Mouse (Mus musculus) limb, embryonic 14.5 days (tissue): ENCODE results near the gene Ccl1. TPM values are rescaled to one million over a fixed set of nuclear protein-coding genes. Genes with fewer than 3 reads are reported as not detected.

Experiments
- ATAC-seq: fragments of 200-750 bp; cut with Nextera tagmentation; 2 replicates; pipeline ENCODE4 v1.8.0; 2017; ENCODE audit warnings: low read depth, moderate number of reproducible peaks, moderate TSS enrichment; ENCODE audit not compliant: low FRiP score
- DNase-seq: peaks from one replicate; pipeline ENCODE4 v3.0.0-alpha.2; 2015; ENCODE audit warnings: low spot score
- H3K27ac ChIP-seq: fragments of 300-500 bp; sonication (generic); replicated peaks from 2 replicates; pipeline ENCODE4 v1.5.1; 2014; ENCODE audit warnings: low read depth, mild to moderate bottlenecking, low read length, moderate library complexity, mixed read lengths
- H3K27me3 ChIP-seq: fragments of 300-500 bp; sonication (generic); 2 replicates; pipeline ENCODE4 v1.6.1; 2014; ENCODE audit warnings: low read length, mixed read lengths; ENCODE audit not compliant: control insufficient read depth, insufficient read depth
- H3K36me3 ChIP-seq: fragments of 300-500 bp; sonication (generic); 2 replicates; pipeline ENCODE4 v1.6.1; 2014; ENCODE audit warnings: mild to moderate bottlenecking, low read length, moderate library complexity, mixed read lengths; ENCODE audit not compliant: control insufficient read depth, insufficient read depth
- H3K4me1 ChIP-seq: fragments of 300-500 bp; sonication (generic); 2 replicates; pipeline ENCODE4 v1.6.1; 2014; ENCODE audit warnings: antibody characterized with exemption, low read length, mixed read lengths; ENCODE audit not compliant: control insufficient read depth, insufficient read depth
- H3K4me2 ChIP-seq: fragments of 300-500 bp; sonication (generic); replicated peaks from 2 replicates; pipeline ENCODE4 v1.6.1; 2014; ENCODE audit warnings: low read depth, mild to moderate bottlenecking, low read length, moderate library complexity; ENCODE audit not compliant: severe bottlenecking
- H3K4me3 ChIP-seq: fragments of 300-500 bp; sonication (generic); replicated peaks from 2 replicates; pipeline ENCODE4 v1.5.1; 2014; ENCODE audit warnings: low read length
- H3K9ac ChIP-seq: fragments of 300-500 bp; sonication (generic); 2 replicates; pipeline ENCODE4 v1.6.1; 2014; ENCODE audit warnings: mild to moderate bottlenecking, low read depth, low read length, moderate library complexity; ENCODE audit not compliant: severe bottlenecking
- H3K9me3 ChIP-seq: fragments of 300-500 bp; sonication (generic); 2 replicates; pipeline ENCODE4 v1.6.1; 2016; ENCODE audit warnings: low read length; ENCODE audit not compliant: control insufficient read depth
- POLR2A ChIP-seq: fragments of 200-500 bp; IDR thresholded peaks from 2 replicates; pipeline ENCODE4 v1.8.0; 2012; ENCODE audit warnings: inconsistent platforms, mild to moderate bottlenecking, moderate library complexity, borderline replicate concordance; ENCODE audit not compliant: insufficient read depth, insufficient read length; ENCODE audit errors: extremely low read depth
- WGBS: fragments of 180-500 bp; shearing (Covaris S2); extraction: QIAGEN DNeasy Blood & Tissue Kit; methylation state at CpG from one replicate; pipeline ENCODE4 v1.1.7; 2014; 5-methylcytosine and 5-hydroxymethylcytosine counted together
- polyA plus RNA-seq, 2 experiments: library from polyadenylated mRNA; depleted of rRNA in 1 of 2; stranded (reverse) in 1 of 2; unstranded in 1 of 2; fragments of >200 nt; fragmentation: Nextera tagmentation in 1 of 2; extraction: Ambion mirVana in 1 of 2; gene quantifications; 2 replicates each; pipeline versions ENCODE4 v1.2.1 to v1.2.3; 2012 to 2014

Gene Ccl1
- not detected in 2 replicates for polyA plus RNA-seq (2012; rRNA removed)
- not detected in 2 replicates for polyA plus RNA-seq (2014; fragmentation: Nextera tagmentation; extraction: Ambion mirVana)

GRCm38 (mm10) chr11:82305590-82305989 is at the start of gene Ccl1:
Gene Ccl1, minus strand, starts transcription at chr11:82305690.
- no peaks in the 10 kb centered on the region for H3K4me1 ChIP-seq
- no peaks in the 10 kb centered on the region for H3K36me3 ChIP-seq
- H3K4me2 ChIP-seq, result no peak within 1 kb of the TSS
- no peak within 1 kb of the TSS for H3K4me3 ChIP-seq
- no peaks in the 10 kb centered on the region for H3K9me3 ChIP-seq
- ATAC-seq (no peak), DNase-seq (no peak)
- H3K9ac ChIP-seq, result no peak within 1 kb of the TSS
- H3K27me3 ChIP-seq, result no peaks in the 10 kb centered on the region
- no peak within 1 kb of the TSS for H3K27ac ChIP-seq
- 68% methylated on average over 4 of the region's 4 CpGs for WGBS
- no peak for TF ChIP-seq POLR2A

GRCm38 (mm10) chr11:82351039-82351438 is 45.5 kb upstream of the Ccl1 start:
- H3K9ac ChIP-seq, result no peak overlapping the region
- H3K4me2 ChIP-seq, result no peak overlapping the region
- DNase-seq (no peak), ATAC-seq (no peak)
- TF ChIP-seq POLR2A, result no peak
- H3K36me3 ChIP-seq, result no peaks in the 10 kb centered on the region
- no peaks in the 10 kb centered on the region for H3K9me3 ChIP-seq
- no peak overlapping the region for H3K27ac ChIP-seq
- WGBS, result 83% methylated on average over 10 of the region's 10 CpGs
- no peaks in the 10 kb centered on the region for H3K4me1 ChIP-seq
- H3K27me3 ChIP-seq, result no peaks in the 10 kb centered on the region
- H3K4me3 ChIP-seq, result no peak overlapping the region

GRCm38 (mm10) chr11:82340900-82341299 is 35.4 kb upstream of the Ccl1 start:
- Histone ChIP-seq H3K27me3 (no peaks in the 10 kb centered on the region), H3K4me2 (no peak overlapping the region), H3K36me3 (no peaks in the 10 kb centered on the region), H3K27ac (no peak overlapping the region), H3K4me3 (no peak overlapping the region), H3K9ac (no peak overlapping the region), H3K9me3 (no peaks in the 10 kb centered on the region), H3K4me1 (no peaks in the 10 kb centered on the region)
- 52% methylated on average over 2 of the region's 2 CpGs for WGBS
- DNase-seq, result no peak
- no peak for ATAC-seq
- TF ChIP-seq POLR2A, result no peak

- H3K36me3 ChIP-seq, result no peaks in the 10 kb centered on the region
- H3K27ac ChIP-seq, result no peak overlapping the region
- no peaks in the 10 kb centered on the region for H3K9me3 ChIP-seq
- no peaks in the 10 kb centered on the region for H3K4me1 ChIP-seq
- no peak for TF ChIP-seq POLR2A
- ATAC-seq (no peak), DNase-seq (no peak)
- WGBS, result 27% methylated on average over 6 of the region's 6 CpGs
- H3K27me3 ChIP-seq, result no peaks in the 10 kb centered on the region
- no peak overlapping the region for H3K4me3 ChIP-seq
- no peak overlapping the region for H3K4me2 ChIP-seq
- no peak overlapping the region for H3K9ac ChIP-seq
These were observed 34.9 kb upstream of the Ccl1 start for GRCm38 (mm10) chr11:82340416-82340815.

- ATAC-seq (no peak), DNase-seq (no peak)
These were observed 34.5 kb upstream of the Ccl1 start for GRCm38 (mm10) chr11:82339921-82340401.

GRCm38 (mm10) chr11:82313153-82313552 is 7.7 kb upstream of the Ccl1 start:
- no peaks in the 10 kb centered on the region for H3K27me3 ChIP-seq
- H3K9me3 ChIP-seq, result no peaks in the 10 kb centered on the region
- H3K9ac ChIP-seq, result no peak overlapping the region
- no peaks in the 10 kb centered on the region for H3K4me1 ChIP-seq
- DNase-seq (peak; percentile 35), ATAC-seq (no peak)
- 47% methylated on average over 7 of the region's 7 CpGs for WGBS
- H3K4me2 ChIP-seq, result no peak overlapping the region
- H3K4me3 ChIP-seq, result no peak overlapping the region
- no peak for TF ChIP-seq POLR2A
- no peaks in the 10 kb centered on the region for H3K36me3 ChIP-seq
- H3K27ac ChIP-seq, result no peak overlapping the region

More at GRCm38 (mm10) chr11:82339921-82340401, 34.5 kb upstream of the Ccl1 start:
- no peak overlapping the region for H3K4me2 ChIP-seq
- H3K9me3 ChIP-seq, result no peaks in the 10 kb centered on the region
- H3K4me1 ChIP-seq, result no peaks in the 10 kb centered on the region
- TF ChIP-seq POLR2A, result no peak
- H3K27ac ChIP-seq, result no peak overlapping the region
- H3K4me3 ChIP-seq, result no peak overlapping the region
- H3K36me3 ChIP-seq, result no peaks in the 10 kb centered on the region
- 15% methylated on average over 7 of the region's 7 CpGs for WGBS
- H3K9ac ChIP-seq, result no peak overlapping the region
- no peaks in the 10 kb centered on the region for H3K27me3 ChIP-seq
